Mouse (Mus musculus) MEL (cell line): ENCODE measurements at regions not wholly inside any gene's neighbourhood (a gene's known extent, or its start where the extent isn't known, plus 50 kb on each side); places are given as distances from the start of the nearest gene placed in this dataset.

Experiments used
- DNase-seq: peaks from one replicate; pipeline ENCODE4 v3.0.0; 2011; ENCODE audit warnings: low read depth, low spot score
- H3K27ac ChIP-seq: 2 replicates; pipeline ENCODE4 v1.5.1; 2012; ENCODE audit warnings: low read depth, mild to moderate bottlenecking, control low read depth, low read length, moderate library complexity; ENCODE audit not compliant: control insufficient read depth
- H3K27me3 ChIP-seq, 2 experiments: fragments of 150-350 bp in 1 of 2; sonication (generic) in 1 of 2; 2 replicates each; pipeline ENCODE4 v1.6.1; 2012; ENCODE audit warnings: low read length in 2 of 2, mild to moderate bottlenecking in 2 of 2, improper control_type of control experiment in 1 of 2, moderate library complexity in 1 of 2; ENCODE audit not compliant: insufficient read depth in 2 of 2, control insufficient read depth in 1 of 2
- H3K36me3 ChIP-seq, 2 experiments: 2 replicates each; pipeline ENCODE4 v1.6.1; 2012 to 2014; ENCODE audit warnings: low read length in 2 of 2, improper control_type of control experiment in 1 of 2, inconsistent platforms in 1 of 2, mild to moderate bottlenecking in 1 of 2; ENCODE audit not compliant: insufficient read depth in 2 of 2, control insufficient read depth in 1 of 2
- H3K4me1 ChIP-seq, 2 experiments: fragments of 150-350 bp in 1 of 2; sonication (generic) in 1 of 2; 2 replicates each; pipeline ENCODE4 v1.6.1; 2012; ENCODE audit warnings: low read length in 2 of 2, improper control_type of control experiment in 1 of 2, mild to moderate bottlenecking in 1 of 2; ENCODE audit not compliant: insufficient read depth in 2 of 2, control insufficient read depth in 1 of 2
- H3K4me3 ChIP-seq, 2 experiments: fragments of 150-350 bp in 1 of 2; sonication (generic) in 1 of 2; 2 replicates each; pipeline ENCODE4 v1.5.1; 2012; ENCODE audit warnings: low read depth in 2 of 2, low read length in 2 of 2, mild to moderate bottlenecking in 2 of 2, moderate library complexity in 2 of 2, control low read depth in 1 of 2, improper control_type of control experiment in 1 of 2; ENCODE audit not compliant: control insufficient read depth in 1 of 2, insufficient read depth in 1 of 2
- H3K79me2 ChIP-seq: 2 replicates; pipeline ENCODE4 v1.6.1; 2012; ENCODE audit warnings: mild to moderate bottlenecking, low read length, moderate library complexity; ENCODE audit not compliant: control insufficient read depth, poor library complexity, insufficient read depth
- H3K9ac ChIP-seq: 2 replicates; pipeline ENCODE4 v1.6.1; 2012; ENCODE audit warnings: low read depth, mild to moderate bottlenecking, control low read depth, low read length, moderate library complexity; ENCODE audit not compliant: control insufficient read depth, poor library complexity, severe bottlenecking
- H3K9me3 ChIP-seq: fragments of 150-350 bp; sonication (generic); replicated peaks from 2 replicates; pipeline ENCODE4 v1.6.1; 2012; ENCODE audit warnings: mild to moderate bottlenecking, low read length, improper control_type of control experiment, moderate library complexity; ENCODE audit not compliant: insufficient read depth
- BHLHE40 ChIP-seq: IDR thresholded peaks from 2 replicates; pipeline ENCODE4 v1.6.1; 2012; ENCODE audit warnings: low read depth, mild to moderate bottlenecking, inconsistent platforms, low read length, improper control_type of control experiment, borderline replicate concordance
- CTCF ChIP-seq, 3 experiments: IDR thresholded peaks in 2 of 3; conservative IDR thresholded peaks in 1 of 3; 2 replicates each; pipeline ENCODE4 v1.5.1; 2011 to 2012; ENCODE audit warnings: low read length in 3 of 3, low read depth in 2 of 3, mild to moderate bottlenecking in 2 of 3, improper control_type of control experiment in 1 of 3, inconsistent platforms in 1 of 3, mixed read lengths in 1 of 3, moderate library complexity in 1 of 3; ENCODE audit not compliant: control insufficient read depth in 1 of 3, insufficient read depth in 1 of 3, poor library complexity in 1 of 3, severe bottlenecking in 1 of 3
- GABPA ChIP-seq: IDR thresholded peaks from 2 replicates; pipeline ENCODE4 v1.6.1; 2012; ENCODE audit warnings: low read depth, mild to moderate bottlenecking, inconsistent platforms, low read length, improper control_type of control experiment, moderate library complexity
- KAT2A ChIP-seq: conservative IDR thresholded peaks from 2 replicates; pipeline ENCODE4 v1.6.1; 2012; ENCODE audit warnings: low read depth, low read length, improper control_type of control experiment, inconsistent platforms
- MAFK ChIP-seq: IDR thresholded peaks from 2 replicates; pipeline ENCODE4 v1.6.1; 2011; ENCODE audit warnings: low read depth, mild to moderate bottlenecking, low read length, improper control_type of control experiment, borderline replicate concordance
- MEF2A ChIP-seq: IDR thresholded peaks from 2 replicates; pipeline ENCODE4 v1.6.1; 2014; ENCODE audit warnings: low read depth, mild to moderate bottlenecking, inconsistent platforms, low read length, improper control_type of control experiment; ENCODE audit not compliant: poor library complexity, insufficient replicate concordance, severe bottlenecking; ENCODE audit errors: extremely low read depth
- MYB ChIP-seq: IDR thresholded peaks from 2 replicates; pipeline ENCODE4 v1.6.1; 2011; ENCODE audit warnings: mild to moderate bottlenecking, low read depth, low read length, improper control_type of control experiment
- MYC ChIP-seq: IDR thresholded peaks from 2 replicates; pipeline ENCODE4 v1.6.1; 2011; ENCODE audit warnings: low read depth, mild to moderate bottlenecking, low read length, improper control_type of control experiment, moderate library complexity
- POLR2A ChIP-seq, 2 experiments: IDR thresholded peaks; 2 replicates each; pipeline ENCODE4 v1.6.1; 2011 to 2012; ENCODE audit warnings: low read length in 2 of 2, mild to moderate bottlenecking in 2 of 2, control low read depth in 1 of 2, improper control_type of control experiment in 1 of 2, low read depth in 1 of 2, moderate library complexity in 1 of 2; ENCODE audit not compliant: control insufficient read depth in 1 of 2, insufficient read depth in 1 of 2, poor library complexity in 1 of 2
- SIN3A ChIP-seq: IDR thresholded peaks from 2 replicates; pipeline ENCODE4 v1.6.1; 2012; ENCODE audit warnings: low read length, improper control_type of control experiment, inconsistent platforms
- TBP ChIP-seq: IDR thresholded peaks from 2 replicates; pipeline ENCODE4 v1.8.0; 2011; ENCODE audit warnings: low read depth, low read length, improper control_type of control experiment
- UBTF ChIP-seq: IDR thresholded peaks from 2 replicates; pipeline ENCODE4 v1.6.1; 2012; ENCODE audit warnings: low read depth, mild to moderate bottlenecking, inconsistent platforms, low read length, improper control_type of control experiment, moderate library complexity, borderline replicate concordance; ENCODE audit not compliant: insufficient read depth
- ZC3H11A ChIP-seq: IDR thresholded peaks from 2 replicates; pipeline ENCODE4 v1.6.1; 2012; ENCODE audit warnings: low read depth, mild to moderate bottlenecking, inconsistent platforms, low read length, improper control_type of control experiment
- ZNF384 ChIP-seq: IDR thresholded peaks from 2 replicates; pipeline ENCODE4 v1.6.1; 2012; ENCODE audit warnings: low read depth, mild to moderate bottlenecking, inconsistent platforms, low read length, improper control_type of control experiment

DNA sequence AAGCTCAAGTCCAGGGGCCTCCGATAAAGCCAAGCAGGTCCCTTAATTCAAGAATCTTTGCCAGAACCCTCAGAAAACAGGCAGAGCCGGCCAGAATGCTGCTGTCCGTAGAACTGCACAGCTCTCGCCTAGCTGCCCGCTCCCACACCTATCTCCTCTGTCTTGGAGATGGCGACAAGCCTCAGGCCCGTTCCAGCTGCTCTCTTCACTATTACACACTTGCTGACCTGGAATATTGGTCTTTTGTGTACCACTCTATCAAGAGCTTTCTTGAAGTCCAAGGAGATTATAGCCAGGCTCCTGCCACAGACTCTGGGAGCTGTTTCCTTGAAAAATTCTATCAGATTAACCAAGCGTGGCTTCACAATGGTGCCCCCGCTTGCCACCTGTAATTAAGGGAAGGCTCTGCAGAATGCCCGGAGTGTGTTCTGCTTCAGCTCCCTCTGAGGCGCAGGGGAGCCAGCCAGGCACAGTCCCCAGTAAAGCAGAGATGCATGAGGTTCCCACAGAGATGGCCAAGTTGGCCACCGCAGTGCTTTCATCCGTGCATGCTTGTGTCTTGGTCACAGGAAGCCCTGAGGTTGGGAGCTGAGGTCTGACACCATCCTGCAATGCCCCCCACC lies 496.8 kb downstream of the Cdh26 start:
- no peaks in the 10 kb centered on the region for H3K9me3 ChIP-seq
- no peak overlapping the region for H3K9ac ChIP-seq
- no peak overlapping the region for H3K27ac ChIP-seq
- no peak for TF ChIP-seq POLR2A (IDR thresholded peaks at IDR 0.05; ENCODE audit: control insufficient read depth in 1 of 2, insufficient read depth in 1 of 2, low read depth in 1 of 2, low read length in 2 of 2, poor library complexity in 1 of 2)
- TF ChIP-seq MYB, result no peak
- TF ChIP-seq MYC, result no peak
- TF ChIP-seq ZNF384, result no peak
- no peak for TF ChIP-seq UBTF
- no peak for TF ChIP-seq TBP
- TF ChIP-seq KAT2A, result no peak
- no peak for TF ChIP-seq GABPA
- no peak for TF ChIP-seq SIN3A
- TF ChIP-seq MEF2A, result no peak
- no peaks in the 10 kb centered on the region for H3K79me2 ChIP-seq
- H3K4me1 ChIP-seq, result no peaks in the 10 kb centered on the region
- H3K27me3 ChIP-seq, result no peaks in the 10 kb centered on the region
- H3K4me3 ChIP-seq, result no peak overlapping the region
- no peaks in the 10 kb centered on the region for H3K36me3 ChIP-seq
- no peak for DNase-seq

DNA sequence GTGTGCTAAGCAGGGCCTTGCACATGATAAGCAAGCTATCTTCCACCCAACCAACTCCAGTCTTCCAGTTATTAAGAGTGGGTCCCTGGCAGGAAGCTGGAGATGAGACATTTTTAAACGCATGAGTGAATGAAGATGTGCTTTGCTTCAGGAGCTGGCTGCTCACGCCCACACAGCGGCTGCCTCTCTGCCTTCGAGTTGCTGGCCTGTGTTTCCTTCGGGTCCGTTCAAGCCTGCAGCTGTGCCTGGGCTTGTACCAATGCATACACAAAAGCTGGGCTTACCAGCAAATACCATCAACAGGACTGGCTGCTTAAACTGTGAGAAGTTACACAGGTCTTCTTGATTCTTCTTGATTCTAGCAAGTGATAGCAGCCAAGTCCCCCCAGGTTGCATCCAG lies 498.7 kb downstream of the Cdh26 start:
- TF ChIP-seq ZC3H11A, result no peak
- no peaks in the 10 kb centered on the region for H3K9me3 ChIP-seq
- DNase-seq, result no peak

DNA sequence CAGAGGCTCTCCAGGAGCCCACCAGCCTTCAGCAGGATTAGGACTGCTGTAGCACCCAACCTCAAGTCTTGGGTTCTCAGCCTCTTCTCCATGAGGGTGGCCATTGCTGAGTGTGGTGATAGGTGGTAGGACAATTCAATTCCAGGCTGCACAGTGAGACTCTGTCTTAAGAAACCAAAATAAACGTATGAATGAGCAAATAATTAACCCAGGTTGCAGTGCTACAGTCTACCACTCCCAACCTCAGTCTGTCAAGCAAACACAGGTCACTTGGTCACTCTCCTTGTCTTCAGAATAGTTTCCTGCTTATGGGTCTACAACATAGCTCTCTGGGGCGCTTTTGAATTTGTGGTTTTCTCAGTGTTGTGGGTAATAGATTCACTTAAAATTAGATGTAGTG lies 499.8 kb downstream of the Cdh26 start:
- no peaks in the 10 kb centered on the region for H3K27me3 ChIP-seq
- no peaks in the 10 kb centered on the region for H3K36me3 ChIP-seq
- TF ChIP-seq MAFK, result no peak
- TF ChIP-seq ZNF384, result no peak
- TF ChIP-seq CTCF (IDR thresholded peaks at IDR 0.05 in 2 of 3, conservative IDR thresholded peaks at IDR 0.05 in 1 of 3; ENCODE audit: control insufficient read depth in 1 of 3, insufficient read depth in 1 of 3, low read depth in 2 of 3, low read length in 3 of 3, poor library complexity in 1 of 3, severe bottlenecking in 1 of 3), result no peak
- TF ChIP-seq BHLHE40, result no peak
- TF ChIP-seq, all 39 proteins: peak for 0
- no peak overlapping the region for H3K27ac ChIP-seq
- H3K4me1 ChIP-seq, result no peaks in the 10 kb centered on the region
- H3K79me2 ChIP-seq, result no peaks in the 10 kb centered on the region
- DNase-seq, result no peak
- H3K4me3 ChIP-seq, result no peak overlapping the region
- H3K9ac ChIP-seq, result no peak overlapping the region
- H3K9me3 ChIP-seq, result no peaks in the 10 kb centered on the region

More for the DNA sequence above, 498.7 kb downstream of the Cdh26 start:
- H3K79me2 ChIP-seq, result no peaks in the 10 kb centered on the region
- H3K4me3 ChIP-seq, result no peak overlapping the region
- H3K36me3 ChIP-seq, result no peaks in the 10 kb centered on the region
- no peak overlapping the region for H3K9ac ChIP-seq
- H3K4me1 ChIP-seq, result no peaks in the 10 kb centered on the region
- no peak overlapping the region for H3K27ac ChIP-seq
- H3K27me3 ChIP-seq, result no peaks in the 10 kb centered on the region
